Mouse (Mus musculus): ENCODE data around the gene Unc13a.

The Unc13a gene

DNA sequence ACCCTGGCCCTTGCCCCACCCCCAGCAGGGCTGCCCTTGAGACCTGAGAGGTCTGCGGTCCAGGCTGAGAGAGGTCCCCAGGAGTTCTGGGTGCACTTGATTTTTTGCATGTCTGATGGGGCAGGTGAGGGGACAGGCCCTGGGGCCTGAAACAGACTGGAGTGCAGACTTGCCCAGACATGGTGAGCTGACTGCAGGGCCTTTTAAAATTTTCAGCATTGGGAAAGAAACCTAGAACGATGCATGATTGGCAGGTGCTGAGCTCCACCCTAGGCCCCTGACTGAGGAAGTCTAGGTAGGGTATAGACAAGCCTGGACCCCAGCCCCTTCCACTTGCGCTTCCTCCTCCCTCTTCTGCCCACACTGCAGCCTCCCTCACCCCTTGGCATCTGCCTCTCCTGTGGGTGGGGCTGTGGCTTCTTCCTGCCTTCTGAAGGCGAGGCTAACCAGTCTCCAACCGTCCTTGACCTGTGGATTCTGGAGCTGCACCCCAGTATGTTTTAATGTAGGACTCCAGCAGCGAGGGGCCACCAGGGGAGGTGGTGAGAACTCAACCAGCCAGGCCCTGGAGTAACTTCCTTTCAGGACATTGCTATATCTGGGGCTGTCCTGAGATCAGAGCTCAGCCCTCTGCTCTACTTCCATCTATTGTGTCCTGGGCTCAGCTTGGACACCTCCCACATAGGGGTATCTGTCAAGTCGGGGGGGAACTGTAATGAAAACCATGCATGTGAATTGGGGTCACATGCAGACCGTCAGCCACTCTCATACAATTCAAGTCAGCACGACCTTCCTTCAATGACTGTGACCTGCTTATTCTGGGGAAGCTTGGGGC, 44.1 kb downstream of the Unc13a start:
- DNase-seq (ENCODE audit: inconsistent age in 2 of 2, low spot score in 1 of 2): peak; percentile 62 to 82

DNA sequence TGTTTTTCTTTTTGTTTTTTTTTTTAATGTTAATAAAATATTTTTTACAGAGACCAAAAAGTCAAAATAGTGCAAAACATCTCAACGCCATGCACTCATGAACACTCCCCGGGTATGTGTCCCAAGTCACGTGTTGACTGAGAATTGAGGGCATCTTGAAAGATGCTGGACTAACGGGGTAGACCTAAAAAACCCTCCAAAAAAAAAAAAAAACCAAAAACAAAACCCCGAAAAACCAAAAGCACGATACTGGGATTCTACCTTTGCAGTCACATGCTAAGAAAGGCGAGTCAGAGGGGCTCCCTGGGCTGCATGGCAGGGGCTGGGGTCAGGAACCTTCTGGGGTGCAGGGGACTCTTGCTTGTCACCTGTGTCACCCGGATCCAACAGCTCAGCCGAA, 44.8 kb downstream of the Unc13a start:
- DNase-seq (ENCODE audit: inconsistent age in 2 of 2, low spot score in 1 of 2): no peak

DNA sequence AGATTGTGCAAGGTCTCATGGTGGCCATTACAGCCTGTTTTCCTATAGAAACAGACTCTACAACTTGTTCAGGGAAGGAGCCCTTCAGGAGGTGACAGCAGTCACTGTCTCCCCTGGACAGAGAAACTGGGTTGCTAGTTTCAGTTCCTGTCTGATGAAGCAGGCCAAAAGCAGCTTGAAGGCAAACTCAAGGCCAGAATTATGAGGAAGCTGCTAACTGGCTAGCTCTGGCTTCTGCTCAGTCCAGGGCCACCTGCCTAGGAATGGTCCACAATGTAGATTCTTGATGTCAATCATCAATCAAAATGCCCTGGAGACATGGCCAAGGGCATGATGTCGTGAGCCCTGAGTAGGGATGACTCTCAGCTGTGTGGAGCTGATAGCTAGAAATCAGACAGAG, 46.5 kb downstream of the Unc13a start:
- DNase-seq (ENCODE audit: inconsistent age in 2 of 2, low spot score in 1 of 2): peak in 1 of 2 experiments; percentile 66

DNA sequence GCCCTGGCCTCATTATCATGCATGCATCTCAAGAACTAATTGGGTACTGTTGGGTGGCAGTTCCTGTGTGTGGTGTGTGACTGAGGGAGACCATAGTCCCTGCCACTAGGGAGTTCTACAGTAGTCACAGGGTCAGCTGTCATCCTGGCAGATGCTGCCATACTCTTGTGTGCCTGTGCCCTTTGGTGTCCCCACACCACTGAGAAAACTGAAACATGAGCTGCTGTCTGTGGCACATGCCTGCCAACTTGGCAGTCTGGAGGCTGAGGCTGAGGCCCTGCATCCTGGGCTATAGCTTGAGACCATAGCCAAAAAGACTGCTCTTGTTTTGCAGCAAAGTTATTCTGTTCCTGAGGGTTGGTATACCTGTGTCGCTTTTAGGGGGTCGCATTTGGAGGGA, 51.8 kb downstream of the Unc13a start:
- no peak for DNase-seq (ENCODE audit: inconsistent age in 2 of 2, low spot score in 1 of 2)

DNA sequence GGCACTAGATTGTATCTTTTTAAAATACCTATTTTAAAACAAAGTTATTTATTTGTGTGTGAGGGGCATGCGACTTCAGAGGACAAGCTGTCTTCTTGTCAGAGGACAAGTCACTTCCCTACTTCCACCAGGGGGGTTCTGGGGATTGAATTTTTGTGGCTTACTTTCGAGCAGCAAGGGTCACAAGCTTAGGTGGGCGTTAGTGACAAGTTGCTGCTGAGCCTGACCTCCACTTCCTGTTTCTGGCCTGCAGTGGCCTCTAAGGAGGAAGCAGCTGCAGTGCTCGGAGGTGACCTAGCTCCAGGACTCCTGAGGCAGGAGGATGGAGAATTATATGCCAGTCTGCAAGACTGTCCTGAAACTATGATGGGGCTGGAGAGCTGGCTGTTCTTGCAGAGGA, 58.1 kb downstream of the Unc13a start:
- DNase-seq (ENCODE audit: inconsistent age in 2 of 2, low spot score in 1 of 2): no peak

DNA sequence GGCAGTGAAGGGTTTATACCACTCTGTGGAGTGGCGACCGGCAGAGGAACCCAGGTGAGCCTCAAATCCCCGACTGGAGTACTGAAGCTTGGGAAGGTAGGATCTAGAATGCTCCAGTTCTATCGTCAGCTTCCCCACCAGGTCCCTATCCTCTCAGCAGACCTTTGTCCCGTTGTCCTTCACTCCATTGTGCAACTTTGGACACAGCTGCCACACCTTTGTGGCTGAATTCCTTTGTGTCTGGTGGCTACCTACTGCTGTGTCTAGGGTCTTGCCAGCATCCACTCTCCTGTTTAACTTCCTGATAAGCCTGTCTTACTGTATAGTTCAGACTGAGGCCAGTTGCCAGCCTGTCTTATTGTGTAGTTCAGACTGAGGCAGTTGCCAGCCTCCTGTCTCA, 59.4 kb downstream of the Unc13a start:
- DNase-seq (ENCODE audit: inconsistent age in 2 of 2, low spot score in 1 of 2): no peak

DNA sequence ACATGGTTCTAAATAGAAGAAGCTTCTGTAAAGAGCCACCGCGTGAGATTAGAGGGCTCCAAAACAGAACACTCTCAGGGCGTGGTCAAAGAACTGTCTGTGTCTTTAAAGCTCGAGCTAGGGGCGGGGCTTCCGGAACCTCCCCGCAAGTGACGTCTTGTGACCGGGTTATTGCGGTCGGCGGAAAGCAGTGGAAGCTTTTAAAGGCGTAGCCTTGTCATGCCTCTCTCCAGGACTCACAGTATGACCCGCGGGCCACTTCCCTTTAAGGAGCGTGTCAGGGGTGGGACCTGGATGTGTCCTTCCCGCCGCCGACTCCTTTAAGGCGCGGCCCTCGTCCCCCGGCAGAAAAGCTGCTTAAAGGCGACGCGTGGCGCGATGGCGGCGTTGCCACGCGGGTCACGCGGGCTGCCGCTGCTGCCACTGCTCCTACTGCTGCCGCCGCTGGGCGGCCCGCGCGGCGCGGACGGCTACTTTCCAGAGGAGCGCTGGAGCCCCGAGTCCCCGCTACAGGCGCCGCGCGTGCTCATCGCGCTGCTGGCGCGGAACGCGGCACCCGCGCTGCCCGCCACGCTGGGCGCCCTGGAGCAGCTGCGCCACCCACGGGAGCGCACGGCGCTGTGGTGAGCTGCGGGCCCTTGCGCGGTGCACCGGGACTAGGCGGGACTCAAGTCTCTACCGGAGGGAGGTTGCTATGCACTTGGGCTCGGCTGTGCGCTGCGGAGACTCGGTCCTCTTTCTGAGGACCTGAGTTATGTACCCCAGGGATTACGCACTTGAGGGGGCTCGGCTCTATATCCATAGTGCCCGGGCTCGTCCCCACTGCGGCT, 60.5 kb downstream of the Unc13a start, which contains the start of gene Colgalt1:
TSS of gene Colgalt1 (plus strand) at position 177 of the 830 bp plus-strand sequence.
- peak; percentile 98 to 99 for DNase-seq (ENCODE audit: inconsistent age in 2 of 2, low spot score in 1 of 2)

DNA sequence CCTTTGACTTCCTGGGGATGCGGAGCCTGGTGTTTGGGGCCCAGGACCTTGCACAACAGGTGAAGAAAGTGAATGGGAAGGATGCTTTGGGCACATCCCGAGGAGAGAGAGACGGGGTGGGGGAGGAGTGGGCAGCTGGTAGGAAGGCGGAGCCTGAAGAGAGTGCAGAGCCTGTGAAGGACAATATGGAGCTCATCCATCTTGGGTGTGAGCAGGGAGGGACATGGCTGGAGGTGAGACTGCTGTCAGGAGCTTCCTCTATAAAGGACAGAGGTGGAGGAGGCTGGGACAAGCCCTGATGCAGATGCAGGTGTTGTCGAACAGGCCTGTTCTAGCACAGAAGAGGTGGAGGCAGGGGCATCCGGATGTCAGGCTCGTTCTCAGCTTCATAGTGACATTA, 67.5 kb downstream of the Unc13a start:
- no peak for DNase-seq (ENCODE audit: inconsistent age in 2 of 2, low spot score in 1 of 2)

DNA sequence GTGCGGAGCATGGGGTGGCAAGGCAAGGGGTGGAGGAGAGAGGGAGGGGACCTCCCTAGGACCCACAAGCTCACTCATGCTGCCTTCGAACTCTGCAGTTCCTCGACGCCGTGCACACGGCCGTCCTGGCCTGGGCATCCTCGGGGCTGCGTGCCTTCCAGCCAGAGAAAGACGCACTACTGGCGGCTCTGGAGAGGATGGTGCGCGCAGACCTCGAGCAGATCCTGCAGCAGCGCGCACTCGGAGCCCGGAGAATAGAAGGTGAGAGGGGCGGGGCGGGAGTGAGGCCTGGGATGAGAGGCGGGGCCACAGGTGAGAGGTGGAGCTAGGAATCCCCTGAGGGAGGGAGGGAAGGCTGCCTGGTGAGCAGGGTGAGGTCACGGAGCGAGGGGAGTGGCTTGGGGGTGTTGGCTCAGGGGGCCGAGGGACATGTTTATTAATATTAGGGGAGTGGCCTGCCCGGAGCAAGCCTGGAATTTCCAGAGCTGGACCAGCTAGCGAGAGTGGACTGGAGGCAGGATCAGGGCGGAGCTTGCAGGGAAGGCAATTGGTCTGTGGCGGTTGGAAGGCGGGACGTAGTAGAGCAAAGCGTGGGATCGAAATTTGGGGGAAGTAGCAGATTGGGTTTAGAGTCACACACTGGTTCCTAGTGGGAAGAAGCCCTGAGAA, 68.8 kb downstream of the Unc13a start:
- peak; percentile 82 to 91 for DNase-seq (ENCODE audit: inconsistent age in 2 of 2, low spot score in 1 of 2)

DNA sequence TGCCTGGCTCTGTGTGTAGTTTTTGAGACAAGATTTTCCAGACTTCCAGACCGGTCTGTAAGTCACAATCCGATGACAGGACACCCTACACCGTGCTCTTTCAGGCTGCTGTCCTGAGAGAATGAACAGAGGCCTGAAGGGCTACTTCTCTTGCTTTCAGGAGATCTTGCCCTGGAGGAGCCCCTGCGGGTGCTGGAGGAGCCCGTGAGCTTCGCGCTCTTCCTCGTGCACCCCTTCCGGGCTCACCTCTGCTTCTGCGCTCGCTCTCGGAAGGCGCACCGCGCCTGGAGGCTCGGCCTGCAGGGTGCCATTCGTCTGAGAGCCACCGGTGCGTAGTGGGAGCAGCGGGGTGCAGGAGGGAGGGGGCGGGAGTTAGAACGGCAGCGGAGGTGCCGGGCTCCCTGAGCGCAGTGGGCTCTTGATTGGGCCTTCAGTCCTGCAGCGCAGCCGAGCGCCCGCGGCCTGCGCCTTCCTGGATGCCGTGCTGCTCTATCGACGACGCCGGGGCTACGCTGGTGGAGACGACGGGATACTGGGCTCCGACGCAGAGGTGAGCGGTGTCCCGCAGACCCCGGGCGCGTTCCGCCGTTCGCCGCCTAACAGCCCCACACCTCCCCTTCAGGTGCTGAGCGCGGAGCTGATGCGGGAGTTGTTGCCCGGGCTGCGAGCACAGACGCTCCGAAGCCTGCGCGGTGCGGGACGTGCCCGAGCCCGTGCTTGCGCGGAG, 69.5 kb downstream of the Unc13a start:
- no peak for DNase-seq (ENCODE audit: inconsistent age in 2 of 2, low spot score in 1 of 2)

DNA sequence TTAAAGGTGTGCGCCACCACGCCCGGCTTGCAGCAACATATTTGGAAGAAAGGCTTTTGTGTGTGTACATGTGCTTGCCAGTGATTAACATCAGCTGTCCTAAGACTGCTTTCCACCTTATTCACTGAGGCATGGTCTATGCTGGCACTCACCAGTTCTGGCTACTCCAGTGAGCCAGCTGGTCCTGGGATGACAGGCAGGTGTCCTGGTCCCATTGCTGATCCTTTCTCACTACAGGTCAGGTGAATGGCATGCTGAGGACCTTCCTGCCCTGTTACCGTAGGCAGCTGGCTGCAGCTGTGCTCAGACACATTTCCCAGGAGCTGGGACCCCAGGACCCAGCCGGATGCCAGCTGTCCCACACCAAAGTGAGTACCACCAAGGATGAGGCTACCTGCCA, 72.7 kb downstream of the Unc13a start:
- DNase-seq (ENCODE audit: inconsistent age in 2 of 2, low spot score in 1 of 2): no peak

DNA sequence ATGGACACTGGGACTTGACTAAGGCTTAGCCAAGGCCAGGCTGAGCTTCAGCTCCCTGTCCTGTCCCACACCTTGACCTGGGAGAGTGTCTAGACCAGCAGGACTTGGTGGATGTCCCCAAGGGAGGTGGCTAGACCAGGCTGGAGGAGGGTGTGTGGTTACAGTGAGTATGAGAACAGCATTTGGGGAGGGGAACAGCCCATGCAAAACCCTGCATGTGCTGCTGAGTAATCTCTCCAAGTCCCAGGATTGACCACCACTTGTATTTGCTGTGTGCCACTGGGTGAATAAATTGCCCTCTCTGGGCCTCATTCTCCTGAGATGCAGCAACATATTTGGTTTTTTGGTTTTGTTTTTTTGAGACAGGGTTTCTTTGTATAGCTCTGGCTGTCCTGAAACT, 73.2 kb downstream of the Unc13a start:
- DNase-seq (ENCODE audit: inconsistent age in 2 of 2, low spot score in 1 of 2): no peak

DNA sequence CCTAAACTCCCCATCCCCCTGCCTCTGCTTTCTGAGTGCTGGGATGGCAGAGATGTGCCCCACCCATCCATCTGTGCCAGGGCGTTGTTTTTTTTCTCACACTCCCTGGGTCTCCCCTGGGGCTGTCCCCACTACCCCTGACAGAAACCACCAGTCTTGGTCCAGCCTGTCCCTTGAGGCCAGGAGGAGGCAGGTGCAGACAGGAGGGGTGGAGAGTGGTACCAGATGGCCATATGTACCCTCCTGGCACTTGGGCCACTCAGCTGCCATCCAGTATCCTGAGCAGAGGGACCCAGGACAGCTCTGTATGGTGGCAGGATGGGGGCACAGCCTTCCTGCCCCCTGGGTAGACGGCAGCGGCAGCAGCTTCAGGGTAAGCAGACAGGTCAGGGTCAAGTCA, 74.1 kb downstream of the Unc13a start, which contains the start of gene Fam129c:
TSS of gene Fam129c (plus strand) at position 198 of the 400 bp plus-strand sequence.
- DNase-seq (ENCODE audit: inconsistent age in 2 of 2, low spot score in 1 of 2): no peak

DNA sequence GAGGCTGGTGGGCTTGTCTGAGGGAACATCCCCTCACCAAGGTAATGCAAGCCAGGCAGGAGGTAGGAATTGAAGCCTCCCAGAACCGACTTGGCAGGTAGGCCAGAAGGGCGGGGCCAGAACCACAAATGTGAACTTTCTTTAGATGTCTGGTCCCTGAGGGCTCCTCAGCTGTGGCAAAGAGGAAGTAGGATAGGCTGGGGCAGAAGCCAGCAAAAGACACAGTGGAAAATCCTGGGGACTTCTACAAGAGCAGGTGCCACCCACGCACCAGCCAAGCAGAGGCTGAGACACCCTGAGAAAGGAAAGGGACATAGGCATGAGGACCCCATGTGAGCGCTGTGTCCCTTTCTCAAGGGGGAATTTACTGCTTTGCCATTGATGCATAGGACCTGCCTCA, 74.8 kb downstream of the Unc13a start:
- DNase-seq (ENCODE audit: inconsistent age in 2 of 2, low spot score in 1 of 2): no peak

DNA sequence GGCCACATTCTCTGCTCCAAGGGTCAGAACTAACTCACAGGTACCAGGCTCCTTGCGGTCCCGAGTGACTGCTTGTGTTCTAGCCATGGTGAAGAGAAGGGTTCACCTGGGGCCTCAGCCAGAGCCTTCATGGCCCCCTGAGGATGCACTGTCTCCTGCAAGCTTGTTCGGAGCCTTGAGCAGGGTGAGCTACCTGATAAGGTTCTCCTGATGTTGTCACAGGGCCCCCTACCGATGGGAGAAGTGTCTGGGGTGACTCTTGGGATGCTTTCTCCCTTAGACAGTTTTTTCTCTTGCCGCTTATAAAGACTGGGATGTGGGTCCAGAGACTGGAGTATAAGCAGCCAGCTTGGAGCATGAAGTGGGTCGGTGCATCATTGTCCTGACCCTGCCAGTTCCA, 75.2 kb downstream of the Unc13a start:
- no peak for DNase-seq (ENCODE audit: inconsistent age in 2 of 2, low spot score in 1 of 2)

DNA sequence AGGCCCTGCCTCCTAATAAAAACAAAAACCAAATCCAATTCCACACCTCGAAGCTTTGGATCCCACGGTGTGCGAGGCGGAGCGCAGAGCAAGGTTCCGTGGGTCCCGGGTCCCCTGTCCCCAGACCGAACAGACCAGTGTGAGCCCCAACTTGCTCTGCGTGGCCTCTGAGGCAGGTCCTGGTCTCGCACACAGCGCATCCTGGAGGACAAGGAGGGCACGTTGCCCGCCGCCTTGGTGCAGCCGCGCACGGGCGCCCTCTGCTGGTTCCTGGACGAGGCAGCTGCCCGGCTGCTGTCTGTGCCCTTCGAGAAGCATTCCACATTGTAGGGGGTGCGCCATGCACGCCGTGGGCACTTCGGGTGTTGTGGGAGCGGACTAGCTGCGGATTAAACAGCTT, 75.7 kb downstream of the Unc13a start:
- peak; percentile 90 to 96 for DNase-seq (ENCODE audit: inconsistent age in 2 of 2, low spot score in 1 of 2)

DNA sequence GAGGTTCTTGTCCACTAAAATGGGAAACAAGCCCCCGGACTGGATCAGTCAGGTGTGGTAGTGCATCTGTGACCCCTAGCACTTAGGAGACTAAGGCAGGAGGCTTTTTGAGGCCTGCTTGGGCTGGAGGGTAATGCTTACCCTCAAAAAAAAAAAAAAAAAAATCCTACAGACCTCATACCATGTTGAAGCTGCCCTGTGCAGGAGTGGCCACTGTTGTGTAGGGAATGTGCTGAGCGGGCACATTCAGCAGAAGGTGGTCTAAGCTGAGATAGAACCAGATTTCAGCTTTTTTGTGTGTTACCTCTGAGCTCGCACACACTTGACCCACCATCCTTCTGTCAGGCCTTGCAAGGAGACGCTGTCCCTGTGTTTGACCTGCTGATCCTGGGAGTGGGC, 77.2 kb downstream of the Unc13a start:
- DNase-seq (ENCODE audit: inconsistent age in 2 of 2, low spot score in 1 of 2): no peak

DNA sequence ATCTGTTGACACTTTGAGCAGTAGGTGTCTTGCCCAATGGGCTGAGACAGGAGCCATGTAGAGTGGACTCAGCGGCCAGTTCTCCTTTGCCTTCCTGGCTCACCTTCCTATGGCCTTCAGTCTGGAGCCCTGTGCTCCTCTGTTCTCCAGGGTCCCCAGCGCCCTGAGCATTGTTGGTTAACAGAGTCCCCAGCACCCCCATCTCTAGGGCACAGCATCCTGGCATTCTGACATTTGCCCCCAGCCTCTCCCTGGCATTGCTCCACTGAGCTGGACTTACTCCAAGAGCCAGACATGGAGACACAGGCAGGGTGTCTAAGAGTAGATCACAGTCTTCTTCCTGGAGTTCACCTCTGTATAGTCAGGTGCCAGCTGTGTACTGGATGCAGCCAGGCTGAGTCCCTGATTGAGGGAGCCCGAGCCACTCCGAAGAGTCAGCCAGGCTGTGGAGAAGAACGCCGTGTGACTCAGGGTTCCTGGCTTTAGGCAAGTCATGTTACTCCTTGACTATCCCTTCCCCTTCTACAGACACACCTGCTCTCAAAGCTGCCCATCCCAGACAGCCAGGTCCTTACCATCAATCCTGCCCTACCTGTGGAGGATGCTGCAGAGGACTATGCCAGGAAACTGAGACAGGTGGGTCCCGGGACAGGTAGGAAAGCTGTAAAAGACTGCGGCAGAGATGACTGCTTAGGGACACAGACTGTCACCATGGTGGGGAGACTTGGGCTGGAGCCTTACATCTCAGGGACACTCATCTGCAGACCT, 77.8 kb downstream of the Unc13a start:
- DNase-seq (ENCODE audit: inconsistent age in 2 of 2, low spot score in 1 of 2): peak in 1 of 2 experiments; percentile 66

DNA sequence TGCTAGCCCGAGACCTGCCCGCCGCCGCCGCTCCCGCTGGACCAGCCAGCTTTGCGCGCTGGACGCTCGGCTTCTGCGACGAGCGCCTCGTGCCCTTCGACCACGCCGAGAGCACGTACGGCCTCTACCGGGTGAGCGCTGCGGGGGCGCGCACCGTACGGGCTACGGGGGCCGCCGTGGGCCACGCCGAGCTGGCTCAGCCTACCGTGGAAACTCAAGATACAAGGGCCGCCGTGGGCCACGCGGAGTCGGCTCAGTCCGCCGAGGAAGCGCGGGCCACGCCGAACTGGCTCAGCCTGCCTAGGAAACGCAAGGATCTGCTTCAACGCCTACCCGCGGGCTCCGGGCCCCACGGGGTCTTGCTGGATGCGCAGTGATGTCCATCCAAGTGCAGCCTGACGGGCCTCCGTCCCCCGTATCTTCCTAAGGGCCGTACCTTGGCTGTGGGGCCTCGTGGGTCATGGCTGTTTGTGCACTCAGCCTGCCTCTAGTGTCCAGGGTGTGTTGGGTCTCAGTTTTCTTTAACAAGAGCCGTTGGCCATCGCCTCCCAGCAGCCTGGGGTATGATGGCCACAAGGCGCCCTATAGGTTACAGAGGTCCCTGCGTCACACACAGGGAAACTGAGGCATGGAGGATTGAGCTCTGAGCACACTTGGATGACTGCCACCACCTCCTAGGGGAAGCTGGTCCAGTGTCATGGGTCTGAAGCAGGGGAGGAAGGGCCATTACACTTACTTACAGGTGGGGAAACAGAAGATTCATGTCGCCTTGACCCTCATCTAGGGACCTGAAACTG, 79.0 kb downstream of the Unc13a start:
- DNase-seq (ENCODE audit: inconsistent age in 2 of 2, low spot score in 1 of 2): peak in 1 of 2 experiments; percentile 89

All from adrenal gland, adult (tissue).